Mouse (Mus musculus) testis, adult 2 months (tissue): ENCODE measurements around the gene Magi1.

Experiments
- CTCF ChIP-seq: fragments of 200-500 bp; IDR thresholded peaks from 2 replicates; pipeline ENCODE4 v1.5.1; 2012; ENCODE audit warnings: low read depth, mild to moderate bottlenecking, inconsistent platforms, low read length, moderate library complexity; ENCODE audit not compliant: control insufficient read depth, insufficient read depth, insufficient replicate concordance
- POLR2A ChIP-seq: fragments of 200-500 bp; IDR thresholded peaks from 2 replicates; pipeline ENCODE4 v1.6.1; 2012; ENCODE audit warnings: low read depth, mild to moderate bottlenecking, inconsistent platforms, low read length, moderate library complexity; ENCODE audit not compliant: control insufficient read depth

- TF ChIP-seq POLR2A = no peak
- no peak for TF ChIP-seq CTCF
Observed at GRCm38 (mm10) chr6:94061424-94061980, 222.2 kb downstream of the Magi1 start.
